Mouse (Mus musculus): ENCODE results near the gene Maip1.

- TF ChIP-seq CTCF (IDR thresholded peaks at IDR 0.05; ENCODE audit: low read depth, low read length) (no peak), POLR2A (IDR thresholded peaks at IDR 0.05; ENCODE audit: borderline replicate concordance, low read depth, low read length) (no peak)
Observed at GRCm38 (mm10) chr1:57413397-57413796, 7.3 kb downstream of the Maip1 start.
